Mouse (Mus musculus) cerebellum, adult 2 months (tissue): ENCODE measurements at regions not wholly inside any gene's neighbourhood (a gene's known extent, or its start where the extent isn't known, plus 50 kb on each side); places are given as distances from the start of the nearest gene placed in this dataset.

Experiments
- DNase-seq, 2 experiments: peaks; one replicate each; pipeline ENCODE4 v3.0.0; 2021
- H3K27ac ChIP-seq: fragments of 200-500 bp; 2 replicates; pipeline ENCODE4 v1.5.1; 2012; ENCODE audit warnings: low read length, control low read depth, inconsistent platforms; ENCODE audit not compliant: insufficient read depth
- H3K27me3 ChIP-seq: fragments of 200-500 bp; 2 replicates; pipeline ENCODE4 v1.6.1; 2012; ENCODE audit warnings: inconsistent platforms, mild to moderate bottlenecking, low read length, moderate library complexity; ENCODE audit not compliant: control insufficient read depth, insufficient read depth
- H3K4me1 ChIP-seq: fragments of 200-500 bp; 2 replicates; pipeline ENCODE4 v1.6.1; 2011; ENCODE audit warnings: low read length; ENCODE audit not compliant: control insufficient read depth, insufficient read depth
- H3K4me3 ChIP-seq: fragments of 200-500 bp; replicated peaks from 2 replicates; pipeline ENCODE3; 2011; ENCODE audit warnings: mild to moderate bottlenecking, low read depth, low read length, control low read depth; ENCODE audit not compliant: insufficient read depth
- CTCF ChIP-seq: fragments of 200-500 bp; IDR thresholded peaks from 2 replicates; pipeline ENCODE4 v1.5.1; 2011; ENCODE audit warnings: low read depth, mild to moderate bottlenecking, control low read depth, low read length, moderate library complexity, borderline replicate concordance; ENCODE audit not compliant: insufficient read depth
- POLR2A ChIP-seq: fragments of 200-500 bp; IDR thresholded peaks from 2 replicates; pipeline ENCODE4 v1.6.1; 2011; ENCODE audit warnings: low read length, control low read depth, borderline replicate concordance; ENCODE audit not compliant: insufficient read depth
- WGBS: fragments of 180-500 bp; shearing (Covaris S2); methylation state at CpG from one replicate; pipeline ENCODE4 v1.1.7; 2018; 5-methylcytosine and 5-hydroxymethylcytosine counted together

DNA sequence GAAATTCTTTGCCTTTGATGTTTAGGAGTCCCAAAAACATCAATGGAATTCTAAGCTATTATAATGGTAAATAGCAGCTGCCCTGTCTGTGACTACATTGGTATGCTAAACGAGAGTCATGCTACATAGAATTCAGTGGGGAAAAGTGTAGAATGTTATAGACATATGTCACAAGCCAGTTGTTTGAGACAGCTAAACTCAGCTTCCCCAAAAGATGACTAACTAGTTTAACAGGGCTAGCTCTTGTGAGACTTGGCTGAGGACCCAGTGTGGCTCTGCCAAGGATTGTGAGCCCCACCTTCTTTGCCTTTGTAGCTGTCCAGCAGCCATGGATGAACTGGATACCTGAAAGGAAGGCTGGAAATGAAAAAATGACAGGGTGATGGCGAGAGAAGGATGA is 122.8 kb upstream of the Peli1 start:
- TF ChIP-seq POLR2A (no peak), CTCF (no peak)
- H3K27ac ChIP-seq = no peak overlapping the region
- H3K4me3 ChIP-seq = no peak overlapping the region
- no peak for DNase-seq
- H3K4me1 ChIP-seq = no peaks in the 10 kb centered on the region
- no peaks in the 10 kb centered on the region for H3K27me3 ChIP-seq
- WGBS = 41% methylated on average over 2 of the region's 2 CpGs

GRCm38 (mm10) chr11:20973141-20973540 is 118.0 kb upstream of the Peli1 start:
- TF ChIP-seq CTCF (no peak), POLR2A (no peak)
- 60% methylated on average over 3 of the region's 3 CpGs for WGBS
- Histone ChIP-seq H3K27ac (no peak overlapping the region), H3K27me3 (no peaks in the 10 kb centered on the region), H3K4me1 (no peaks in the 10 kb centered on the region), H3K4me3 (no peak overlapping the region)
- DNase-seq = no peak

DNA sequence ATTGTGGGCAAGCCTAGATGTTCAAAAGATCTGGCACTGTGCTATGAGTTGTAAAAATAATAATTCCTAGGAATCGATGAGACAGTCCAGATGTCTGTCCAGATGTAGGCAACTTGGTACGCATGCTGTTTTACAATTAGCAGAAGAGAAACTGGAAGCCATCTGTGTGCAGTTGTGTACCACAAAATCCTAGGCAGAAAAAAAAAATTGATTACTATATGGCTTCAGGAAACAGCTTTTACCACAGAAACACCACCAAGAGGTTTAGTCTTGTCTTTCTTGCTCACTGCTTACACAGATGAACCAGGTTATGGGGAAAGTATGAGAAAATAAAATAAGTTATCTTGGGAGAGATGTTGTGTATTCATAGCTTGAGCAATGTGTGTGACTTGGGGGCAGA is 109.5 kb upstream of the Peli1 start:
- Histone ChIP-seq H3K27ac (no peak overlapping the region), H3K4me3 (no peak overlapping the region), H3K27me3 (no peaks in the 10 kb centered on the region), H3K4me1 (peaks cover 1% of the 10 kb centered on the region; the same call in 1 of the 2 replicates)
- no peak for DNase-seq
- WGBS = 86% methylated on average over 2 of the region's 2 CpGs
- TF ChIP-seq POLR2A = no peak
- no peak for TF ChIP-seq CTCF

DNA sequence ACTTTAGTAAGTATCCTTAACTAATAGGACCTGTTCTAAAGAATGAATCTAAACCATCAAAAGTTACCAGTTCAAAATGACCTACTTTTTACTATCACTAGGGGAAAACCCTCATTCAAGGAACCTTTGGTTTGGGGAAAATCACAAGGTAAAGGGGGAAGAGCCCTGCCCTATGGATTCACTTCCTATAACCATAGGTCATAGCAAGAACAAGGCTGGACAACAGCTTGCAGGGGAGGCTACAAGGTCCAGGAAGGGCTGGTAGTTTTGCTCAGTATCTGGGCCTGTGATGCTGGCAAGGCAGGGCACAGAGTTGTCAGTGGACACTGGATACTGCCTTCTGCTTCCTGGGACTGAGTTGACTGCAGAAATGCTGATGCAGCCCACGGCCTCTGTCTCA is 109.1 kb upstream of the Peli1 start:
- H3K27ac ChIP-seq = no peak overlapping the region
- WGBS = 76% methylated on average over 1 of the region's 1 CpGs
- no peak for DNase-seq
- H3K27me3 ChIP-seq = no peaks in the 10 kb centered on the region
- TF ChIP-seq CTCF (no peak), POLR2A (no peak)
- peaks cover 4% of the 10 kb centered on the region for H3K4me1 ChIP-seq
- H3K4me3 ChIP-seq = no peak overlapping the region

- H3K4me3 ChIP-seq = no peak overlapping the region
- WGBS = 97% methylated on average over 6 of the region's 6 CpGs
- no peak for DNase-seq
- H3K27ac ChIP-seq = no peak overlapping the region
- no peaks in the 10 kb centered on the region for H3K27me3 ChIP-seq
- peaks cover 9% of the 10 kb centered on the region for H3K4me1 ChIP-seq
- no peak for TF ChIP-seq POLR2A
- no peak for TF ChIP-seq CTCF
Observed at GRCm38 (mm10) chr11:20982500-20982899, 108.6 kb upstream of the Peli1 start.

DNA sequence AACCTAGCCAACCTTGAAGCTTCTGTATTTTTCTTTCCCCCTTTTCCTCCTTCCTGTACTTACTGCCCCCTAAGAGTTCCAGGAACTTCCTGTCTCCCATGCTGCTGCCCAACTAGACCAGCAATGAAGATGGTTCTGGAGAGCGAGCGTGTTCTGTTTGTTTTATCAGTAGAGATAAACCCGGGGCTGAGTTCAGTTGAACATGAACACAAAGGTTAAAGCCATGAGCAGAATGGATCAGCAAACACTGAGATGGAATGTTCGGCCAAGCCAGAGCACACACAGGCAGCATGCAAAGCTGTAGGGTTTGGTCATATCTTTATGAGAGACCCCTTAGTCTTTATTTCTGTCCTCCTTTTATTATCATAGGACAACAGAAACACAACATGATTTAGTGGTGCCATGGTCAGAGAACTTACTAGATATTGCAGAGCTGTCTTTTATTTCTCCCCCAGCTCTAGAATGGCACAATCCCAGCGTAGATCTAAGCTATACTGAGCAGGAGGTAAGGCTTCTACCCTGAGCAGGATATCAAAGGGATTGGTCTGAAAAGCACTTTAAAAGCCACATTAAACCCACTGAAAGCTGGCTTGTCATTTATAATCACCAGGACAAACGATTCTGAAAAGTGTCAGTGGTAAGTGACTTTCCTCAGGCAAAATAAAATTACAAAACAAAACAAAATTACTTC is 105.9 kb upstream of the Peli1 start:
- H3K27me3 ChIP-seq = no peaks in the 10 kb centered on the region
- DNase-seq = no peak
- H3K27ac ChIP-seq = no peak overlapping the region
- peaks cover 12% of the 10 kb centered on the region for H3K4me1 ChIP-seq
- no peak overlapping the region for H3K4me3 ChIP-seq
- TF ChIP-seq CTCF (no peak), POLR2A (no peak)
- WGBS = 87% methylated on average over 6 of the region's 6 CpGs

DNA sequence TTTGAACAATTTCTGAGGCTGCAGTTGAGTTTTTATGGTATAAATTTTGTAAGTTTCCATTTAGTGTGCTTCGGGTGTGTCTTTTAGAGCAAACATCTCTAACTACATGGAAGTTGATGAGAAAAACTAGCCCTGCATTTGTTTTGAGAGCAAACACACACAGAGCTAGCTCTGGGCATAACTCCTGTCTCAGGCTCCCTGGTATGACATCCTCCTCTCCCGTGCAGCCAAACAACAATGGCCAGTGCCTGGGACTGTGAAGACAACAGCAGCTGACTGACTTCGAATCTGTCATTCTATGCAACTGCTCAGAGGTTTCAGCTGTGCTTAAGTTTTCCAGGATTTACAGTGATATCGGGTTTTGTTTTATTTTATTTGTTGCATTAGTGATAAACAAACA is 105.3 kb upstream of the Peli1 start:
- DNase-seq = no peak
- TF ChIP-seq CTCF = no peak
- TF ChIP-seq POLR2A = no peak
- Histone ChIP-seq H3K27ac (no peak overlapping the region), H3K4me1 (peaks cover 12% of the 10 kb centered on the region), H3K27me3 (no peaks in the 10 kb centered on the region), H3K4me3 (no peak overlapping the region)
- WGBS = 87% methylated on average over 4 of the region's 4 CpGs

- Histone ChIP-seq H3K4me1 (peaks cover 12% of the 10 kb centered on the region), H3K4me3 (no peak overlapping the region), H3K27ac (no peak overlapping the region), H3K27me3 (no peaks in the 10 kb centered on the region)
- WGBS = 11% methylated on average over 5 of the region's 5 CpGs
- TF ChIP-seq POLR2A (no peak), CTCF (no peak)
- DNase-seq = peak; percentile 51 to 68
Observed at GRCm38 (mm10) chr11:20987171-20987815, 103.8 kb upstream of the Peli1 start.
